Mouse (Mus musculus) stomach, postnatal 0 days (tissue): ENCODE data around the gene A430005L14Rik. TPM values are rescaled to one million over a fixed set of nuclear protein-coding genes. Genes with fewer than 3 reads are reported as not detected.
A peak's percentile ranks its signal among the peaks of the same experiment; 100 is the strongest.

Source experiments
- ATAC-seq: fragments of 200-750 bp; cut with Nextera tagmentation; 2 replicates; pipeline ENCODE4 v1.8.0; 2017; ENCODE audit not compliant: low FRiP score, low TSS enrichment
- DNase-seq: peaks from one replicate; pipeline ENCODE4 v3.0.0-alpha.2; 2016; ENCODE audit warnings: low spot score
- H3K27ac ChIP-seq: fragments of 300-500 bp; sonication (generic); replicated peaks from 2 replicates; pipeline ENCODE4 v1.5.1; 2014; ENCODE audit warnings: mild to moderate bottlenecking, control low read depth
- H3K27me3 ChIP-seq: fragments of 300-500 bp; sonication (generic); 2 replicates; pipeline ENCODE4 v1.6.1; 2014; ENCODE audit warnings: low read length; ENCODE audit not compliant: control insufficient read depth, insufficient read depth
- H3K36me3 ChIP-seq: fragments of 300-500 bp; sonication (generic); 2 replicates; pipeline ENCODE4 v1.6.1; 2014; ENCODE audit warnings: low read length, mixed read lengths; ENCODE audit not compliant: control insufficient read depth, insufficient read depth
- H3K4me1 ChIP-seq: fragments of 300-500 bp; sonication (generic); replicated peaks from 2 replicates; pipeline ENCODE4 v1.6.1; 2014; ENCODE audit warnings: antibody characterized with exemption; ENCODE audit not compliant: control insufficient read depth, insufficient read depth
- H3K4me2 ChIP-seq: fragments of 300-500 bp; sonication (generic); replicated peaks from 2 replicates; pipeline ENCODE4 v1.6.1; 2014; ENCODE audit warnings: low read depth, mild to moderate bottlenecking, control low read depth, moderate library complexity
- H3K4me3 ChIP-seq: fragments of 300-500 bp; sonication (generic); 2 replicates; pipeline ENCODE4 v1.5.1; 2014; ENCODE audit warnings: low read depth, low read length, control low read depth
- H3K9ac ChIP-seq: fragments of 300-500 bp; sonication (generic); 2 replicates; pipeline ENCODE4 v1.6.1; 2014; ENCODE audit warnings: mild to moderate bottlenecking, low read length, control low read depth, mixed read lengths
- H3K9me3 ChIP-seq: fragments of 300-500 bp; sonication (generic); 2 replicates; pipeline ENCODE4 v1.6.1; 2016; ENCODE audit warnings: low read length; ENCODE audit not compliant: control insufficient read depth
- CTCF ChIP-seq: IDR thresholded peaks from 2 replicates; pipeline ENCODE4 v1.5.1; 2016; ENCODE audit warnings: antibody characterized with exemption, low read depth, mild to moderate bottlenecking, moderate library complexity
- EP300 ChIP-seq: optimal IDR thresholded peaks from 2 replicates; pipeline ENCODE3; 2016; ENCODE audit warnings: antibody characterized with exemption
- WGBS: fragments of 180-500 bp; shearing (Covaris S2); extraction: QIAGEN DNeasy Blood & Tissue Kit; methylation state at CpG from one replicate; pipeline ENCODE4 v1.1.7; 2014; 5-methylcytosine and 5-hydroxymethylcytosine counted together
- polyA plus RNA-seq: library from polyadenylated mRNA; unstranded; fragments of >200 nt; fragmentation: Nextera tagmentation; extraction: Ambion mirVana; gene quantifications from 2 replicates; pipeline ENCODE4 v1.2.1, GENCODE M21; 2015

A430005L14Rik gene
- polyA plus RNA-seq: 50.0 and 51.8 TPM in 2 replicates

DNA sequence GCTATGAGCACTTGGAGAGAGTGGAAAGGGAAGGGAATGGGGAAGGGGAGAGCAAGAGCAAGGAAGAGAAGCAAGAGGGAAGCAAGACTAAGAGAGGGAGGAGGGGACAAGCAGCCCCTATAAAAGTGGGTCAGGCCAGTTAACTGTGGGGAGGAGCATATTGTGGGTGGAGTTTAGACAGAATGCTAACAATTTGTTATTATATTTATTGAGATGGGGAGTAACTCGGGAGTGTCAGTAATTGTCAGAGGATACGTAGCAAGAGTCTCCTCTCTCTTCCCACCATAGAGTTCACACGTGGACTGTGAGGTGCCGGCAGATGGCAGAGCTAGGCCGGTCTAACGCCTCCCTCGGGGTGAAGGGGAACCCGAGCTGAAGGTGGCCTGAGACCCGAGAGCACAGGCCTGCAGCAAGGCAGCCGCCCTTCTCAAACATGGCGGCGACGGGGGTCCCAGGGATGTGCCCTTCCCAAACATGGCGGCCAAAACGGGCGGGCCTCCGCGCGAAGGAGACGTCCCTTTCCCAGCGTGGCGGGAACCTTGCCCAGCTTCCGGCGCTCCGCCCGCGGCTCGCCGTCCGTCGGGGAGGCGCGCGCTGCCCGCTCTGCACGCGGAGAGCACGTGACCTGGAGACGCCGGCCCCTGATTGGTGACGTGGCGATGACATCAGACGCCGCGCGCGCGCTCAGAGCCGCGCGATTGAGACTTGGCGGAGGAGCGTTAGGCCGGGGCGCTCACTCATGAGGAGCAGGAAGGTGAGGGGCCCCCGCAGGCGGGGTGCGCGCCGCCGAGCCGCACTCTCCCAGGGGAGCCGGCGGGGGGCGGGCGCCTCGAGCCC lies at the start of gene A430005L14Rik:
A430005L14Rik (plus strand) TSS at position 669 of the 837 bp plus-strand sequence.
- peak within 1 kb of the TSS; percentile 83 for H3K9ac ChIP-seq
- TF ChIP-seq EP300 (no peak), CTCF (peak; percentile 51)
- H3K4me2 ChIP-seq: peak within 1 kb of the TSS; percentile 86
- 2% methylated on average over 53 of the region's 67 CpGs for WGBS
- no peaks in the 10 kb centered on the region for H3K9me3 ChIP-seq
- no peaks in the 10 kb centered on the region for H3K4me1 ChIP-seq
- peak within 1 kb of the TSS; percentile 66 for H3K4me3 ChIP-seq
- no peaks in the 10 kb centered on the region for H3K27me3 ChIP-seq
- ATAC-seq: peak; percentile 93
- H3K36me3 ChIP-seq: peaks cover 6% of the 10 kb centered on the region; the same call in 1 of the 2 replicates
- DNase-seq: peak; percentile 97
- H3K27ac ChIP-seq: peak within 1 kb of the TSS; percentile 88

DNA sequence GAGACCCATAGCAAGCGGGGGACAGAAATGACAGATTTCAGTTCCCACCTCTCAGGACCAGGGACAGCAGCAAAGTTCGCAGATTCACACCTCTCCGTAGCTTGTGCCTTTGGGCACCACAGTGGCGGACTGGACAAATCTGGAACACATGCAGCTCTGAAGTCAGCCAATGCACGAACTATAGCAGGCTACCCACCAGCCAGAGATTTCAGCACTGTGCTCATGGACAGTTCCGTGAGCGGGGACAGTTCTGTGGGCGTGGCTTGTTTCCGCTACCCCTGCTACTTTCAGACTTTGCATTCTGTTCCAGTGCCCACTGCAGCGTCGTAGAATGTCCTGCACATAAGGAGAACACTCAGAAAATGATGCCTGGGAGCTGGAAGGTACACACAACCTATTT lies 49.5 kb upstream of the A430005L14Rik start:
- ATAC-seq: no peak
- DNase-seq: peak; percentile 50
- 17% methylated on average over 11 of the region's 11 CpGs for WGBS

GRCm38 (mm10) chr4:153913635-153914034 lies 43.4 kb upstream of the A430005L14Rik start:
- Histone ChIP-seq H3K27me3 (no peaks in the 10 kb centered on the region), H3K27ac (no peak overlapping the region), H3K36me3 (no peaks in the 10 kb centered on the region), H3K9ac (no peak overlapping the region), H3K4me2 (no peak overlapping the region), H3K4me1 (no peaks in the 10 kb centered on the region), H3K4me3 (no peak overlapping the region), H3K9me3 (no peaks in the 10 kb centered on the region)
- no peak for ATAC-seq
- 69% methylated on average over 3 of the region's 3 CpGs for WGBS
- DNase-seq: no peak
- TF ChIP-seq EP300 (no peak), CTCF (peak; percentile 45)

More for the DNA sequence above, 49.5 kb upstream of the A430005L14Rik start:
- no peaks in the 10 kb centered on the region for H3K9me3 ChIP-seq
- no peak overlapping the region for H3K27ac ChIP-seq
- H3K36me3 ChIP-seq: no peaks in the 10 kb centered on the region
- H3K4me3 ChIP-seq: no peak overlapping the region
- TF ChIP-seq CTCF: no peak
- TF ChIP-seq EP300: no peak
- no peak overlapping the region for H3K4me2 ChIP-seq
- H3K27me3 ChIP-seq: no peaks in the 10 kb centered on the region
- H3K9ac ChIP-seq: no peak overlapping the region
- H3K4me1 ChIP-seq: no peaks in the 10 kb centered on the region

- DNase-seq (no peak), ATAC-seq (no peak)
- TF ChIP-seq EP300: no peak
- no peak for TF ChIP-seq CTCF
- H3K27ac ChIP-seq: no peak overlapping the region
- WGBS: 27% methylated on average over 8 of the region's 8 CpGs
- H3K4me1 ChIP-seq: no peaks in the 10 kb centered on the region
- H3K36me3 ChIP-seq: no peaks in the 10 kb centered on the region
- H3K4me3 ChIP-seq: no peak overlapping the region
- no peaks in the 10 kb centered on the region for H3K27me3 ChIP-seq
- no peak overlapping the region for H3K9ac ChIP-seq
- H3K9me3 ChIP-seq: no peaks in the 10 kb centered on the region
- no peak overlapping the region for H3K4me2 ChIP-seq
Observed at GRCm38 (mm10) chr4:153917773-153918500, 39.1 kb upstream of the A430005L14Rik start.

DNA sequence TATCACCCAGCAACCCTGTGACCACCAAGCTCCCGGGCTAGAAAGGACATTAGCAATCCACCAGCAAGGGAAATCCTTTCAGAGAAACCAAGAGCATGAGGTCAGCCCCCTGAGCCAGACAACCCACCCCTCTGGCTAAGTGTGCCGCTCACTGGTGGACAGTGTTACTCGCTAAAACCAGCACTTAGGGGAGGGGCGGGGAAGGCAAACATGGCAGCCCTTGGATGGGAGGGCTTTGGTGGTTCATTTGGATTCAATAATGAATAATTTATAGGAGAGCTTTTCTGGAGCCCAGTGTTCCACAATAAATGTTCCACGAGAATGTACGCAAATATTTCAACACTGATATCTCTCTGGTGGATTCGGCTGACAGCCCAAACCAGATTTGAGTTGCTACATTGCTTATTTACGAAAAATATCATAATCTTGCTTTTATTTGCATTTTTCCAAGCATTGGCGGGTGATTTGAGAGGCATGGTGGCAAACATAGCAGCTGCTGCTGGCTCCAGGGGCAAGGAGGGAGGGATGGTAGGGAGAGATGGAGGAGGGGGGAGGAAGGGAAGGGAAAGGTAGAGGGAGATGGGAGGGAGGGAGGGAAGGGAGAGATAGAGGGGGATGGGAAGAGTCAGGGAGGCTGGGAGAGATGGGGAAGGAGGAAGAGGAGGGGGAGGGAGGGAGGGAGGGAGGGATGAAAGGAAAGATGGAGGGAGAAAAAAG lies 36.4 kb upstream of the A430005L14Rik start:
- Histone ChIP-seq H3K9ac (no peak overlapping the region), H3K9me3 (no peaks in the 10 kb centered on the region), H3K27ac (no peak overlapping the region), H3K36me3 (no peaks in the 10 kb centered on the region), H3K27me3 (no peaks in the 10 kb centered on the region), H3K4me1 (no peaks in the 10 kb centered on the region), H3K4me3 (no peak overlapping the region), H3K4me2 (no peak overlapping the region)
- TF ChIP-seq CTCF (no peak), EP300 (no peak)
- 54% methylated on average over 9 of the region's 9 CpGs for WGBS
- DNase-seq: no peak
- no peak for ATAC-seq
